Mouse (Mus musculus) spleen, postnatal 4 days (tissue): ENCODE measurements around the gene Eef1a1.
"Not testable (repeated sequence)": the region's sequence is repeated elsewhere in the genome, so short reads cannot be mapped to it uniquely, and the experiment has no call there.

Source experiments
- DNase-seq, 2 experiments: peaks; one replicate each; pipeline ENCODE4 v3.0.0; 2022; ENCODE audit warnings: low spot score in 2 of 2

Eef1a1 gene

GRCm38 (mm10) chr9:78508106-78508786 is 19.3 kb upstream of the Eef1a1 start:
- no peak for DNase-seq

DNA sequence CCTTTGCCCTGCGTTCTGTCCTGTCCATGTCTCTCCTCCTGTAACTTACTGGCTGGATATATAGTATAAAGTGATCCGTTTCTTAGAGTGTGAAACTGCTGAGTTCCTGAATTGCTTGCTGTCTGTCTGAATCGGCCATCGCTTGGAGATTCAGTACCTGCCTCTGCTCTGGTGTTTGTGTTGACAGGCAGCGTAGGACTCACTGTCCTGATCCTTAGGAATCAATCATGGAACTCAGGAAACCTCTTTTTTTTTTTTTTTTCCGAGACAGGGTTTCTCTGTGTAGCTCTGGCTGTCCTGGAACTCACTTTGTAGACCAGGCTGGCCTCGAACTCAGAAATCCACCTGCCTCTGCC is 17.7 kb upstream of the Eef1a1 start:
- no peak for DNase-seq

DNA sequence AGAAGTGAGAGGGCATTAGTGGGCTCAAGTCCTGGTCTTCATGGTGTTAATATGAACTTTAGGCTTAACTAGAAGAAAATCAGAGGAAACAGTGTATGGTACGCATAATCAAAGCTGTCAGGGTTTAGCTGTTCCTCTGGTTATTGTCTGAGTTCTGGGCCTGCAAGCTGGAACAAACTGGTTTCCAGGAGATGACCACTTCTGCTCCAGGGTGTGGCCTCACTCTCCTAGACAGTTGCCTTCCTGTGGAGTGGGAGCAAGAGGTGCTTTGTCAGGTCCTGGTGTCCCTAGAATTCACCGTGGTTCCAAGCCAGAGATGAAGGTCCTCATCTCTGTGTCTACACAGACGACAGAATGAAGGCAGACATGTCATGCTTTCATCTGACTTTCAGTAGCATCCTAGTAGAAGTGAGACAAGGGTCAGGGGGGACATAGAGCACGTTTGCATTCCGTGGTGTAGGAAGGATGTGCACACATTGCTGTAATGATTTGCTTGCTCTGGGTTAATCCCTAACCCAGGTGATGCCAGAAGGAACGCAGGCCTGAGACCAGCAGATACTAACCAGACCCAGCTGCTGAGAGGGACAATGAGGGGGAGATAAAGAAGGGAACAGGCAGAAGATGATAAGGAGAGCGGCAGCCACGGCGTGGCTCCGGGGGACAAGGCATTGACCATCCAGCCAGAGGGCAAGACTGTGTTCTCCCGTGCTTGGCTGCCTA is 17.2 kb upstream of the Eef1a1 start:
- no peak for DNase-seq

DNA sequence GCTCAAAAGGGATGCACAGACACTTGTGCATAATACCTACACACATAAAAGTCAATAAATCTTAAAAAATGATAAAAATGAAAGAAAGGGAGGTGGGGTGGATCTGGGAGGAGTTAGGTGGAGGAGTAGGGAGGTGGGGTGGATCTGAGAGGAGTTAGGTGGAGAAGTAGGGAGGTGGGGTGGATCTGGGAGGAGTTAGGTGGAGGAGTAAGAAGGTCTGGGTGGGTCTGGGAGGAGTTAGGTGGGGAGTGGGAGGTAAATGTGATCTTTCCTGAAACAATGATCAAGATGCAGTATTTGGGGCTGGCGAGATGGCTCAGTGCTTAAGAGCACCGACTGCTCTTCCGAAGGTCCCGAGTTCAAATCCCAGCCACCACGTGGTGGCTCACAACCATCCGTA is 16.3 kb upstream of the Eef1a1 start:
- no peak for DNase-seq

- DNase-seq = no peak
Observed at GRCm38 (mm10) chr9:78504679-78505078, 15.7 kb upstream of the Eef1a1 start.

DNA sequence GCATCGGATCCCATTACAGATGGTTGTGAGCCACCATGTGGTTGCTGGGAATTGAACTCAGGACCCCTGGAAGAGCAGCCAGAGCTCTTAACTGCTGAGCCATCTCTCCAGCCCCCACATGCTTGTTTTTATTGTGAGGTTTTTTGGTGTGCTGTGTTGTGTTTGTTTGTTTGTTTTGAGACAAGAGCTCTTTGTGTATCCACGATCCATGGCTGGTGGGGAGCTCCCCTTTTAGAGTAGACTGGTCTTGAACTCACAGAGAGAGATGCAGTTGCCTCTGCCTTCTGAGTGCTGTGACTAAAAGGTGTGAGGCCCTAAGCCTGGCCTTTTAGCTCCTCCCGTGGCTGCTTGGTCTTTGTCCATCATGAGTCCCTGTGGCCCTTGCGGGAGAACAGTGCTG is 15.2 kb upstream of the Eef1a1 start:
- no peak for DNase-seq

GRCm38 (mm10) chr9:78503223-78504079 is 14.5 kb upstream of the Eef1a1 start:
- no peak for DNase-seq

DNA sequence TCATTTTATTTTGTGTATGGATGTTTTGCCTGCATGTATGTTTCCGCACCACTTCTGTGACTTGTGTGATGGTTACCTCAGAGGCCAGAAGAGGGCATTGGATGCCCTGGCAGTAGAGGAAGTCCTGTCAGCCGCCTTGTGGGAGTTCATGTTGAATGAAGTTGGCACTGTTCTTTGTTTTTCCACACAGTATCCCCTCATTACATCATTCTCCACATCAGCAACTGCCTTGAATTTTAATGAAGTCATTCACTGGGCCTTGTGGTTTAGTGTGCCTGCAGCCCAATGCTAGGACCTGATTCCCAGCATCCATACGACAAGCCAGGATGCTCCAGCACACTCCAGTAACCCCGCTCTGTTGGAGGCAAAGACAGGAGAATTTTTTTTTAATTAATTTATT is 12.3 kb upstream of the Eef1a1 start:
- DNase-seq = no peak

- DNase-seq = no peak
Observed at GRCm38 (mm10) chr9:78500386-78500785, 11.4 kb upstream of the Eef1a1 start.

DNA sequence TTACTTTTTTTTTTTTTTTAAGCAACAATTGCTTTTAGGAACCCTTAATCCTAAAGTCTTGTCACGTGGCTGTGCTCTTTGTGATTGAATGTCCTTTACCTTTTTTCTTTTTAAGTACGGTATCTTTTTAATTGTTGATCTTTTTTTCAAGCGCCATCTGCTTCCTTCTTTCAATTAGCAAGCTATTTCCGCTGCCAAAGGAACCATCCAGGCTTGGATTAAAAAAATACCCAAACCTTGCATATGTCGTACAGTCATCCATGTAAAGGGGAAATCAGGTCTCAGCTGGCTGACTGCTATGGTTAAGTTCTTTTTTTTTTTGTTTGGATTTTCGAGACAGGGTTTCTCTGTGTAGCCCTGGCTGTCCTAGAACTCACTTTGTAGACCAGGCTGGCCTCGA is 4.2 kb upstream of the Eef1a1 start:
- DNase-seq = no peak

DNA sequence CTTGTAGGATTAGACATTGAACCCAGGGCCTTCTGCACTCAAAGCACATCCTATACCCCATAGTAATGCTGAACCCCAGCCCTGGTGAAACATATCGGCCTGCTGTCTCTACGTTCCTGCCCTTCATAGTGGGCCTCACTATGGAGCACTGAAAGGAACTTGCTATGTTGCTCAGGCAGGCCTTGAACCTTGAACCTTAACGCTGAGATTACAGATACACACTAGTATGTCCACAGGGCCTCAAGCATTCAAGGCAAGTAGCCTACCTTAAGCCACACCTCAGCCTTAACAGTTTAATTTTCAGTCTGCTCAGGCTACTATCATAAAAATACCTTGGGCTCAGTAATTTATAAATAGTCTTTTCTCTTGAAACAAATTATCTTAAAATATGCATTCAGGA is 3.3 kb upstream of the Eef1a1 start:
- DNase-seq = no peak

DNA sequence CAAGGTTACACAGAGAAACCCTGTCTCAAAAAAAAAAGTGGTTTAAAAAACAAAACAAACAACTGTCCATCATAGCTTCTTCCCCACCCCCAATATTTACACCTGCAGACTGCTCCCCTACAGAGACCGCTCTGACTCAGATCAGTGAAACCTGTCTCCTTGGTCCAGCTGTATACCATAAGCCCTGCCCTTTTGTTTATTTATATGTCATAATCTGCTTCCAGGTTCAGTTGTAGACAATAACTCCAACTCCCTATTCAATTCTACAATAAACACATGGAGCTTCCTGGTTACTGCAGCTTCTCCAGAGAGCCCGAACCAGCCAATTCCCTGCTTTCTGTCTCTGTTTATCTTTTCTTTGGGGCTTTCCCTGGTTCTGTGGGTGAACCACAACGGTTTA is 2.2 kb upstream of the Eef1a1 start:
- no peak for DNase-seq

DNA sequence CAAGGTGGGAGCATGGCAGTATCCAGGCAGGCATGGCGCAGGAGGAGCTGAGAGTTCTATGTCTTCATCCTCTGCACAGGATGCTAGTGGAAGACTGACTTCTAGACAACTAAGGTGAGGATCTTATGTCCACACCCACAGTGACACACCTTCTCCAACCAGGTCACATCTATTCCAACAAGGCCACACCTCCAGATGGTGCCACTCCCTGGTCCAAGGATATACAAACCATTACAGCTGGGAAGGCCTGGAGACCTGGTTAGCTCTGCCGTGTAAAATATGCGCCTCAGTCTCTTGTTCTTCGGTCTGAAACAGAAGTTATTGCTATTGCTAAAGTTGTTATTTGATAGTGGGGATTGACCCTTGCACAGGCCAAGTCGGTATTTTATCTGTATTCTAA is 930 bp downstream of the Eef1a1 start:
- DNase-seq = not testable (repeated sequence)

GRCm38 (mm10) chr9:78484660-78485059 is 4.3 kb downstream of the Eef1a1 start:
- no peak for DNase-seq

- DNase-seq = no peak
Observed at GRCm38 (mm10) chr9:78482386-78482785, 6.6 kb downstream of the Eef1a1 start.

DNA sequence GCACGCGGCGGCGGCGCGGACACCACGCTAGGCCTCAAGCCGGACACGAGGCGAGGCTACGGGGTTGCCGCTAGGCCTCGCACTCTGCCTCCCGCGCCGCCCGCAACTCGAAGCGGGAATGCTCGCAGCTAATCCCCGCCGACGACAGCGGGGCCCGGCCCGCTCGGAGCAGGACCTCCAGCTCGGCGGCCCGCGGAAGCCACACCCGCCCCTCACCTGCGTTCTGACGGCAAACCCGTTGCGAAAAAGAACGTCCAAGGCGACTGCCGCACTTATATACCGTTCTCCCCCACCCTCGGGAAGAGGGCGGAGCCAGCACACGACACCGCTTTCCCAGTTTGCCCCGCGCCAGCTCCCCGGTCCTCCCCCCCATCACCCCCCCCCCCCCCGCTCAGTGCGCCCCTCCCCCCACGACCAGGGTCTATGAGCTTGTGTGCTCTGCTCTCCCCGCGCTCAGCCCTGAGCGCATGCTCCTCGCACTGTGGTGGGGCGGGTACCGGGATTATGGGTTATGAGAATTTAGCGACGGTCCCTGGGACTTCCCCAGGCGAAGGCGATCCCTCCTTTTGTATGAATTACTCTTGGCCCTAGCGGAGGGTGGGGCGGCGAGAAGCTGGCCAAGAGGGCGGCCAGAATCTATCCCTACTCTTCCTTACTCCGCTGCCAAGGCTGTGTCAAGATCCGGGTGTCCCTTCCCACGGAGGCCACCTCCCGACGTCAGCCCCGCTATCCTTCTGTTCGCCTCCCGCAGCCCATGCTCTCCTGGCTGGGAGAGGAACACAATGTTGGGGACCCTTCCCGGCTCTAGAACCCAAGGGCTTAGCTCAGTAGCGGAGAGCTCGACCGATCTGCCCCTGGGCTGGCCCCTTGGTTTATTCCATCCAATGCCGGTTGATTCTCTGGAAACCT is 7.3 kb downstream of the Eef1a1 start:
- peak; percentile 91 to 96 for DNase-seq

DNA sequence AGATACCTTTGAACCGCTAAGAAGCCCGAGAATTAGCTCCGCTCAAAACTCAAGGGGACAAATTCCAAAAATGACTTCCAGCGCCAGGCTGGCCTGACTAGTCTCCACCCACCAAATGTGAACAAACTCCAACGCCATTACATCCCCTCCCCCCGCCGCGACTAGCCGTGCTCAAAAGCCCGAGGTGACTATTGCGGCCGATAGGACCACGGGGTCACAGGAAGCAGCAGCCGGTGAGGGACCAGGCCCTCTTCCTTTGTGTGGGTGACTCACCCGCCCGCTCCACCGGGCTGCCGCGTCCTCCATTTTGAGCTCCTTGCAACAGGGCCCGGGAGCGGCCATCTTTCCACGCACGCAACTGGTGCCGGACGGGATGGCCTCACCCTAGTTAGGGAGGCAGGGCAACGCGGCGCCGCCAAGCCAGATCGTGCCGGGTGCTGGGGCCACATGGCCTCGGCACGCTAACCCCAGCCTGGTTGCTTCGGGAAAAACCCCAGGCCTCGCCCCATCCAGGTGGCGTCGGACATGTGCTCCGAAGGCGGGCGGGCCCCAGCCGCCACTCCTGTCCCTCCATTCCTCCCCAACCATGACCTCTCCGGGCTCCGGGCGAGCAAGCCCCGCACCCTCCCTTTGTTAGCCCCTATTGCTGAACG is 8.1 kb downstream of the Eef1a1 start:
- peak; percentile 81 to 91 for DNase-seq

GRCm38 (mm10) chr9:78480227-78480626 is 8.7 kb downstream of the Eef1a1 start:
- not testable (repeated sequence) for DNase-seq

GRCm38 (mm10) chr9:78479308-78479707 is 9.6 kb downstream of the Eef1a1 start:
- not testable (repeated sequence) for DNase-seq

DNA sequence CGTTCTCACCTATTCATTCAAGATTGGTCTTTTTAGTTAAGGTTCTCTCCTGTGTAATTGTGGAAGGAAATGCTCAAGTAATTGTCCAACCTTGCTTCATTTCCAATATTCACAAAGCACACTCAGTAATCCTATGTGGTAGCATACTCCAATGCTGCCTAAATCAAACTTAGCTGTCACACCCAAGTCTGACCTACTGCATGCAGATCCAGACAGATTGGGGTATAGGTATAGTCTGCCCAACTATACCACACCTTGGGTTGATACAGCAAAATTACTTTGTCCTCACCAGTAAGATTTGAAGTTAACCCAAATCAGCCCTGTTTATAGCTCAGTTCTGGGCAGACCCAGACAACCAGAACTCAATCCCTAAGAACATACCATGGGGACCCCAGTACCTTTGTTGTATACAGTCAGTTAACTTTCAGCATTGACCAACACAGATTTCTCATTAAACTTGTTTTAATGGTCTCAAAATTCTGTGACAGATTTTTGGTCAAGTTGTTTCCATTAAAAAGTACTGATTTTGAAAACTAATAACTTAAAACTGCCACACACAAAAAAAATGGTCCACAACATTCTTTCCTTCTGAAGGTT is 10.8 kb downstream of the Eef1a1 start:
- not testable (repeated sequence) for DNase-seq
